Mouse (Mus musculus): Measurements from ENCODE around the gene Csn2. TPM values are rescaled to one million over a fixed set of nuclear protein-coding genes. Genes with fewer than 3 reads are reported as not detected.

The Csn2 gene
- not detected for total RNA-seq (2021)
- long read RNA-seq, experiment 1, result 0 reads
- long read RNA-seq, experiment 2, result 0 reads

DNA sequence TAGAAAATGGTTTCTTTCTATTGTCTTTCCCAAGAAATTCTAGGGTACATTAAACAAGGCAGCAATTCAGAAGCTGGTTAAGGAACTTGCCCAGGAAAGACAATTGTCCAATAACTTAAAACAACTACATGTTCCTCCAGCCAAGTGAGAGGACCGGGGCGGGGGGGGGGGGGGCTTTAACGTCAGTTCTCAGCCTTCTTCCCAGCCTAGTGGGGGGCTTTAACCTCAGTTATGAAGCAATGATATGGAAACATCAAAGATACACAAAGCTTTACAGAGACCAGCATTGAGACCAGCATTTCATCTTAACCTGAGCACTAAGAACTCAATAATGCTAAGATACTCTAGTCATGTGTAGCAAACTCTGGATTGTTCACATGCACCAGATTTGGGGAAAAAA lies at the start of gene Csn2:
Csn2 (minus strand) TSS at position 101 of the 400 bp plus-strand sequence.
- no peak for DNase-seq
- intact Hi-C loops (cut with DNase I; ENCODE audit: low total_unique reads), result no loop called here

DNA sequence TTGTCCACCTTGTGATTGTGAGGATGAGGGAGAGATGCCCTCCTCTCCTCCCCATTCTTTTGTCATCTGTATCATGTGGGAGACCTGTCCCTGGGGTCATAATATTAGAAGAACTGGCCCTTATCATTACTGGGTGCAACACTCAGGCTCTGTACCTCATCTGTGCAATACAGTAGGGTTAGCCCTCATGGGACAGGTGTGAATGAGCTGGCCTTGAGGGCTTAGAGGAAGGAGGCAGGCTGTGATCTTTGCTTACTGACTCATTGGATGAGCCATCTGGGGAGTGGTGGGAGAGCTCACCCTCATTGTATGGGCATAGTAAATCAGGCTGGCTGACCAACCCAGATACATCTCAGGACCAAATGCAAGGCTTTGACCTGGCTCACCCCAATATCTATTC lies 35.4 kb upstream of the Csn2 start:
- intact Hi-C loops (cut with DNase I; ENCODE audit: low total_unique reads), result no loop called here
- no peak for DNase-seq

DNA sequence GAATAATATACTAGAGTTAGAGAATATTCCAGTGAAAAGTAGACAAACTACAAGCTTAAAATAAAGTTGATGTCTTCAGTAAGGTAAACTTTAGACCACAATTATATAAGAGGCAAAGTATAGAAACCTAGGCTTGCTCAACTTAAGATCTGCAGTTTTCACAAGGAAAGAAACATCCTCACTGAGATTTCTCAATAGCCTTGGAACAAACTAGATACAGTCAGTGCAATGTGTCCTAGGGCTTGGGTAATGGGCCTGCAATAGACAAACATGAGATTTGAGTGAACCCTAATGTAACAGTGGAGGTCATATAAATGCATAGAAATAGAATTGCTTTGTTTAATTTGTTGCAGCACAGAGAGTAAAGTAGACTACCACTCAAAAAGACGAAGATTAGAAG lies 6.5 kb upstream of the Csn2 start:
- intact Hi-C loops (cut with DNase I; ENCODE audit: low total_unique reads), result no loop called here
- DNase-seq, result no peak

DNA sequence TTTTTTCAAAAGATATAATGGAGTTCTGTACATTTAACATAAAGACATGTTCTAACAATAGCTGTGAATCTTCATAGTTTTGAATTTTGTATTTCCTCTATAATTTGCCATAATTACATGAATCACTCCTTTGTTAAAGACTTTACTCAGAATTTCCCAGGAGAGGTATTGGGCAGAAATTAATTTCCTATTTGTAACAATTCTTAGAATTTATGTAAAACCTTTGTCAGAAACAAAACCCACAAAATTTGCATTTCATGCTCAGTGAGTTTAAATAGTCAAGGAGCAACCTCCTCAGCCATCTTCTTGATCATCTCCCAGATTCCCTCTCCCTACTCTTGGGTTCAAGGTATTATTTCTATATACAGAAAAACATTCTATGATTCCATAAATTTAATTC lies 33.5 kb downstream of the Csn2 start, which contains the start of gene Csn1s1:
Csn1s1 (plus strand) TSS at position 301 of the 400 bp plus-strand sequence.
- no peak for DNase-seq
- intact Hi-C loops (cut with DNase I; ENCODE audit: low total_unique reads), result no loop called here

DNA sequence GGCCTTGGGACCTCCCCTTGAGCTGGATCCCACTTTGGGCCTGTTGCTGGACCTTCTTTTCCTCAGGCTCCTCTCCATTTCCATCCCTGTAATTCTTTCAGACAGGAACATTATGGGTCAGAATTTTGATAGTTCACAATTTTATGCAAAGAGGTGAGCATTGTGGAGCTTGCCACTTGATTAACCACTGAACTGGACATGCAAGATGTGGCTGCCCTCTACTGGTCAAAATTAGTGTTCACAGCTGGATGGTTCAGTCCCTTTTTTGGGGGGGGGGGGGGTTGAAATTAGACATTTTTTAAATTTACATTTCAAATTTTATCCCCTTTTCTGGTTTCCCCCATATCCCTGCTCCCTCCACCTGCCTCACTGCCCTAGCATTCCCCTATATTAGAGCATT lies 56.6 kb downstream of the Csn2 start:
- intact Hi-C loops (cut with DNase I; ENCODE audit: low total_unique reads), result no loop called here
- no peak for DNase-seq

Other genes starting within 250 kb of the Csn2 start
- gene Ugt2a2, start 217.4 kb downstream of the Csn2 start, total RNA-seq (2021), result not detected
- gene Gm43638, start 212.8 kb downstream of the Csn2 start, total RNA-seq (2021), result not detected
- gene Ugt2a1, start 208.8 kb downstream of the Csn2 start, total RNA-seq (2021), result not detected
- not detected for gene Sult1b1, start 161.4 kb downstream of the Csn2 start, total RNA-seq (2021)
- not detected for gene Sult1d1, start 130.6 kb downstream of the Csn2 start, total RNA-seq (2021)
- not detected for gene Sult1e1, start 108.0 kb downstream of the Csn2 start, total RNA-seq (2021)
- gene Csn1s1, start 33.4 kb downstream of the Csn2 start, total RNA-seq (2021), result not detected
- gene Csn1s2a, start 74.9 kb upstream of the Csn2 start, total RNA-seq (2021), result not detected
- gene Csn1s2b, start 108.5 kb upstream of the Csn2 start, total RNA-seq (2021), result not detected
- not detected for gene Prr27, start 126.1 kb upstream of the Csn2 start, total RNA-seq (2021)
- gene Odam, start 185.4 kb upstream of the Csn2 start, total RNA-seq (2021), result not detected
- not detected for gene Csn3, start 225.9 kb upstream of the Csn2 start, total RNA-seq (2021)